Mouse (Mus musculus): ENCODE measurements around the gene Grhpr. TPM values are rescaled to one million over a fixed set of nuclear protein-coding genes. Genes with fewer than 3 reads are reported as not detected.
"Not testable (repeated sequence)": the region's sequence is repeated elsewhere in the genome, so short reads cannot be mapped to it uniquely, and the experiment has no call there.

Grhpr gene
- polyA plus RNA-seq, 1 experiment: 31.7 TPM

GRCm38 (mm10) chr4:45012105-45012975, 31.1 kb downstream of the Grhpr start, which contains the start of gene Zbtb5:
Gene Zbtb5 (minus strand): TSS chr4:45012412.
- peak; percentile 100 for DNase-seq (ENCODE audit: extremely low spot score in 1 of 2, low spot score in 1 of 2)

- no peak for DNase-seq (ENCODE audit: extremely low spot score in 1 of 2, low spot score in 1 of 2)
Observed at GRCm38 (mm10) chr4:45013031-45013431, 31.8 kb downstream of the Grhpr start.

- no peak for DNase-seq (ENCODE audit: extremely low spot score in 1 of 2, low spot score in 1 of 2)
Observed at GRCm38 (mm10) chr4:45013537-45013936, 32.3 kb downstream of the Grhpr start.

- DNase-seq (ENCODE audit: extremely low spot score in 1 of 2, low spot score in 1 of 2): peak; percentile 43 to 89
Observed at GRCm38 (mm10) chr4:45015615-45016014, 34.4 kb downstream of the Grhpr start.

- peak; percentile 78 to 92 for DNase-seq (ENCODE audit: extremely low spot score in 1 of 2, low spot score in 1 of 2)
Observed at GRCm38 (mm10) chr4:45018452-45018980, 37.3 kb downstream of the Grhpr start, which contains the start of gene Polr1e. Gene Polr1e (plus strand): TSS chr4:45018583.

GRCm38 (mm10) chr4:45019009-45019408, 37.8 kb downstream of the Grhpr start:
- DNase-seq (ENCODE audit: extremely low spot score in 1 of 2, low spot score in 1 of 2): no peak

- DNase-seq (ENCODE audit: extremely low spot score in 1 of 2, low spot score in 1 of 2): no peak
Observed at GRCm38 (mm10) chr4:45026459-45026858, 45.3 kb downstream of the Grhpr start.

- DNase-seq (ENCODE audit: extremely low spot score in 1 of 2, low spot score in 1 of 2): no peak
Observed at GRCm38 (mm10) chr4:45032586-45032985, 51.4 kb downstream of the Grhpr start.

- no peak for DNase-seq (ENCODE audit: extremely low spot score in 1 of 2, low spot score in 1 of 2)
Observed at GRCm38 (mm10) chr4:45034693-45035628, 53.8 kb downstream of the Grhpr start.

GRCm38 (mm10) chr4:45036048-45036447, 54.9 kb downstream of the Grhpr start:
- DNase-seq (ENCODE audit: extremely low spot score in 1 of 2, low spot score in 1 of 2): no peak

GRCm38 (mm10) chr4:45036571-45036970, 55.4 kb downstream of the Grhpr start:
- no peak for DNase-seq (ENCODE audit: extremely low spot score in 1 of 2, low spot score in 1 of 2)

- DNase-seq (ENCODE audit: extremely low spot score in 1 of 2, low spot score in 1 of 2): no peak
Observed at GRCm38 (mm10) chr4:45037455-45038410, 56.5 kb downstream of the Grhpr start.

- DNase-seq (ENCODE audit: extremely low spot score in 1 of 2, low spot score in 1 of 2): not testable (repeated sequence)
Observed at GRCm38 (mm10) chr4:45038879-45039278, 57.7 kb downstream of the Grhpr start.

- DNase-seq (ENCODE audit: extremely low spot score in 1 of 2, low spot score in 1 of 2): not testable (repeated sequence)
Observed at GRCm38 (mm10) chr4:45039546-45039945, 58.4 kb downstream of the Grhpr start.

Other genes with a start within 250 kb of the Grhpr start
- 69.6 and 73.2 TPM in 2 replicates for gene Zcchc7, start 225.5 kb upstream of the Grhpr start, polyA plus RNA-seq (2012; rRNA removed)
- gene Zbtb5, start 31.0 kb downstream of the Grhpr start, polyA plus RNA-seq (2012; rRNA removed): 9.4 and 10.6 TPM in 2 replicates
- 12.6 and 13.6 TPM in 2 replicates for gene Polr1e, start 37.2 kb downstream of the Grhpr start, polyA plus RNA-seq (2012; rRNA removed)
- 24.2 and 25.5 TPM in 2 replicates for gene Fbxo10, start 103.2 kb downstream of the Grhpr start, polyA plus RNA-seq (2012; rRNA removed)
- gene Tomm5, start 126.7 kb downstream of the Grhpr start, polyA plus RNA-seq (2012; rRNA removed): 114 and 137 TPM in 2 replicates
- 6.8 and 7.3 TPM in 2 replicates for gene Frmpd1, start 203.5 kb downstream of the Grhpr start, polyA plus RNA-seq (2012; rRNA removed)